Mouse (Mus musculus) left cerebral cortex, adult 8-10 months (tissue): ENCODE data around the gene Sox1. TPM values are rescaled to one million over a fixed set of nuclear protein-coding genes. Genes with fewer than 3 reads are reported as not detected.

Experiments used
- DNase-seq, 2 experiments: peaks; one replicate each; pipeline ENCODE4 v3.0.0; 2022; ENCODE audit warnings: low spot score in 2 of 2
- total RNA-seq, 4 experiments: library from RNA; stranded (reverse); gene quantifications; 2 replicates each; pipeline ENCODE4 v1.2.4; 2022

Sox1 gene
- total RNA-seq, 4 experiments from 2014 or later = 10.9 to 14.2 (median 13.0) TPM

- DNase-seq = no peak
These were observed 6.5 kb upstream of the Sox1 start for GRCm38 (mm10) chr8:12388390-12389115.

DNA sequence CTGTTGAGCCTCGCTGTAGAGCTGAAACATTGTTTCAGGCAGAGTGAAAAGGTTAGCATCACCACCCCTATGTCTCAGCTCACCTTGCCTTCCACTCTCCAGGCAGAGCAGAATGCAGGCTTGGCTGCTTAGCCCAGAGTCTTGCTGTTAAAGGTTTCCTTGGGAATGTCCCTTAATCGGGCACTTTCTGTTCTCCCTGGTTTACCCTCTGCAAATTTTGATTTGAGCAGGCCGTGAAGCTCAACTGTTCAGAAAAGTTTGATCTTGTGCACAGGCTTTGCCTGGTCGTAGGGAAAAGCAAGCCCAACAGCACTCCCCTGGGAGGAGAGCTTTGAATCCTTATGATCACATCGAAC lies 6.0 kb upstream of the Sox1 start:
- DNase-seq = no peak

DNA sequence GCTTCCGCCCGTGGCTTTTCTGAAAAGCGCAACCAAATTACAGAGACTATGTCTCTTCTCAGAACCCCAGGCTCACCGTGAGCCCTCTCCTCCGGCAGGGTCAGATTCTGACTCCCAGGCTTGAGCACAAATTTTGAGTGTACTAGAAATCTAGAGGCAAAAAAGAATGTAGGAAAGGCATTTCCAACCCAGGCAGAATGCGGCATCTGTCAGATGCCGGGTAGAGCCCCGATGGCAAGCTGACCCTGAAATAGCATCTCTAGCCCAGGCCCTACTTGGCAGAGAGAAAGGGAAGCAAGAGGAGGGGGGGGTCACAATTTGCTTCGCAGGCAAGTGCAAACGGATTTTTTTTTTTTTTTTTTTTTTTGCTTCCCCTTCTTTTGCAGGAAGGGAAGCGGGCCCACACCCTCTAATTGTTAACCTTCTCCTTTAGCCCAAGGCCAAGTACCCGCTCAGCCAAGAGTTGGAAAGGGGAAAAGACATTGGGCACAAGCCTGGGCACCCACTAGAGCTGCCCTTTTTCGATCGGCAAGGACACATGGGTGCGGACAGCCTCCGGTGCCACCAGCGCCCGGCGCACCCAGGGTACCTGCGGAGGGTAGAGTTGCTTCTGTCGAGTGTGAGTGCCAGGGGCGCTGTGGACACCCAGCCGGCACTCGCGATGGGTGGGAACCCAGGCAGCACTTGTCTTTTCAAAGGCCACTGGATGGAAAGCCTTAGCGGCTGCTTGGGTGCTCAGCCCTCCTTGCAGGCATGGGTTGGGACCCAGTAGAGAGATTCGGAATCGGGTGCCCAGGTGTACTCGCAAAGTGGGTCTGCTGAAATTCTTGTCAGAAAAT lies 5.1 kb upstream of the Sox1 start:
- DNase-seq = no peak

DNA sequence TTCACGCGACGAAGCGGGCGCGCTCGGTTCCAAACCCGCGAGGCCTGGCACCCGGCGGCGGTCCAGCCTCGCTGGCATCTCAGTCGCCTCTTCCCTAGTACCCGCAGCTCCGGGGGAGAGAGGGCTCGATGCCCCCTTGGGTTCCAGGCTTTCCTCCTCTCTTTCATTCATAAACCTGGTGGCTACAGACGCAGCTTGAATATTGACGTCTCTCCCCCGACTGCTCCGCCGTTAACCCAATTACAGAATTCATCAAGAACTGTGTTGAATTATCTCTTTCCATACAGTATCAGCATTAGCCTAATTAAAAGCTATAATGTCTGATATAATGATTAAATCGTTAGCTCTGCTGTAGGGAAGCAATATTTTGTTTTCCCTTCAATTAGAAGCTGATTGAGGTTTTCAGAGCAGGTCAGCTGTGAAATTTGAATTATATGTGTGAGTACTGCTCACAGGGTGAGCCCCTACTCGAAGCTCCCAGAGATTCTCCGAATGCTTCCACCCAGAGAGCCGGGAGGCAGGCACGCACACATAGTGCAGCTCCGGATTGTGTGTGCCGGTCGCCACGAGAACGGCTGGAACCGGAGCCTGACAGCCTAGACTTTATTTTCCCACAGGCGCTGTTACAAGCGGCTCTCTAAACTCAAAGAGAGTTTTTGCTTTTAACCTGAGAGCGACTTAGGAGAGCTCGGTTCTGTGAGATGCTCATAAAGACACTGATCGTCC lies 4.3 kb upstream of the Sox1 start:
- DNase-seq = no peak

DNA sequence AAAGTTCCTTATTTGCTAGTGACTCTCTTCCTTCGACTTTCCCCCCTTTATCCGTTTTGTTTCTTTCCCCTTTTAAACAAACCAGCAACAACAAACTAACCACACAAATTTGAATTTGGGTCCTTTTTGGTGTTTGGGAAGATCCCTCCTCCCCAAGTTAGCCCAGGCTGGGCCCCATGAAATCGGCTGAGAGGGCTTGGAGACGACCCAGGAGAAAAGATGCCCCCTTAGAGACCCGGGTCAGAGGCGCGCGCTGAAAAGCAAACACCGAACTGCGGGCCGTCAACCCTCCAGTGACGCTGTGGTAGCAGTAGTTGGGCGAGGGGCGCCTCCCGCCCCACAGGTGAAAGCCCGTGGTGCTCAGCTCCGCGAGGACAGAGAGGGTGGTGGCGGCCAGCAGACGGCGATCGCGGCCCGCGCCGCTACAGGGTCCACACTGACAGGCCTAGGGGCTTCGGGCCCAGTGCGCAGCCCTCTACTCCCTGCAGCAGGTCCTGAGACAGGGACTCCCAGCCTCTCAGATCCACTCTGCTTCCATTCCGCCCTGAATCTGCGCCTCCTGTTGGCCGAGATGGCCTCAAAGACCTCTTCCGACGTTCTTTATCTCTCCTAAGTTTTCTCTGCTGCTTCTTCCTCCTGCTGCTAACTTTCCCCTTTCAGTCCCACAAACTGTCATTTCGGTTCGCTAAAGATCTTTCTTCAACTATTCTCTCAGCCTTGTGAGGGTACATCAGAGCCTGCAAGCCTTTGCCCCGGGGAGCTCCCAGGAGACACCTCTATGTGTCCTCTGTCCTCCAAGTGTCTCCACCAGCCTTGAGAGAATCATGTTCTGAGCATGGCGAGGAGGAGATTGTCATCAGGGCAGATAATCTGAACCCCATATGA lies 3.5 kb upstream of the Sox1 start:
- DNase-seq = no peak

DNA sequence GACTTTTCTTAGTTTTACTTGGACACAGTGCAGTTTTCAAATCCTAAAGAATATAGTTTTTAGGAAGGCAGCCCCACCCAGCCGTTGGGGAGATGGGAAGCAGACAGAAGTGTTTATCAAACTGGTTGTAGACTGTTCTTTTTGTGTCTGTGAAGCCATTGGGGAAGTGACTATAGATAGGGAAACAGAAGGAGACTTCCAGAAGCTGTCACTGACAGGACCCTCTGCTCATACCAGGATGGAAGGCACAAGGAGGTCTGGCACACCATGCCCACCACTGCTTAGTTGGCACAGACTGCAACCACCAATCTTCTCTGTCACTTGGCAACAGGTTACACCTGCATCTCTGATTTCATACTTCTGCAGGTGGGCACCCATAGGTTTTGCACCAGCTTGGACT lies 2.3 kb upstream of the Sox1 start:
- no peak for DNase-seq

GRCm38 (mm10) chr8:12394385-12395000 lies 602 bp upstream of the Sox1 start:
- DNase-seq = no peak

DNA sequence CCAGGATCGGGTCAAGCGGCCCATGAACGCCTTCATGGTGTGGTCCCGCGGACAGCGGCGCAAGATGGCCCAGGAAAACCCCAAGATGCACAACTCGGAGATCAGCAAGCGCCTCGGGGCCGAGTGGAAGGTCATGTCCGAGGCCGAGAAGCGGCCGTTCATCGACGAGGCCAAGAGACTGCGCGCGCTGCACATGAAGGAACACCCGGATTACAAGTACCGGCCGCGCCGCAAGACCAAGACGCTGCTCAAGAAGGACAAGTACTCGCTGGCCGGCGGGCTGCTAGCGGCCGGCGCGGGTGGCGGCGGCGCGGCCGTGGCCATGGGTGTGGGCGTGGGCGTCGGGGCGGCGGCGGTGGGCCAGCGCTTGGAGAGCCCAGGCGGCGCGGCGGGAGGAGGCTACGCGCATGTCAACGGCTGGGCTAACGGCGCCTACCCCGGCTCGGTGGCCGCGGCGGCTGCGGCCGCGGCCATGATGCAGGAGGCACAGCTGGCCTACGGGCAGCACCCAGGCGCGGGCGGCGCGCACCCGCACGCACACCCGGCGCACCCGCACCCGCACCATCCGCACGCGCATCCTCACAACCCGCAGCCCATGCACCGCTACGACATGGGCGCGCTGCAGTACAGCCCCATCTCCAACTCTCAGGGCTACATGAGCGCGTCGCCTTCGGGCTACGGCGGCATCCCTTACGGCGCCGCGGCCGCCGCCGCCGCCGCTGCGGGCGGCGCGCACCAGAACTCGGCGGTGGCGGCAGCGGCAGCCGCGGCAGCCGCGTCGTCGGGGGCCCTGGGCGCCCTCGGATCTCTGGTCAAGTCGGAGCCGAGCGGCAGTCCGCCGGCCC lies 1.6 kb downstream of the Sox1 start:
- DNase-seq = no peak

GRCm38 (mm10) chr8:12397346-12397925 lies 2.3 kb downstream of the Sox1 start:
- no peak for DNase-seq

GRCm38 (mm10) chr8:12398011-12398945 lies 3.2 kb downstream of the Sox1 start:
- no peak for DNase-seq

GRCm38 (mm10) chr8:12399421-12400205 lies 4.5 kb downstream of the Sox1 start:
- no peak for DNase-seq

- DNase-seq = no peak
These were observed 5.7 kb downstream of the Sox1 start for GRCm38 (mm10) chr8:12400611-12401390.

GRCm38 (mm10) chr8:12401391-12402270 lies 6.5 kb downstream of the Sox1 start:
- no peak for DNase-seq

DNA sequence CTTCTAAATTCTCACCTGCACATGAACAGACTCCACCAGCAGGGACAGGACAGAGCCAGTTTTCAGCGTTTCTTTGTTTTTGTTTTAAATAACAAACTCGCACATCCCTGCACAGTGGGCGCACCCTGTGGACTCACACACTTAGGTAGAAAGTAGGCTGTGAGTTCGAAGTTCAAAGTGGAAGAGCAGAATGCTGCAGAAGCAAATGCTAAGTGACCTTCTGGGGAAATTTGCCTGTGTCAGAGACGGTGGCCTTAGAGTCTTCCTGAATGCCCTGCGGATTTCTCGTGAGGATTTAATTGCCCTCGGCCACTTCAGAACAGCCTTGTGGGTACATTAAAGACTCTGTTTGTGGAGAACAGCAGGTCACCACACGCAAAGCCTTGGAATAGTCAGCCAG lies 7.6 kb downstream of the Sox1 start:
- DNase-seq = no peak

DNA sequence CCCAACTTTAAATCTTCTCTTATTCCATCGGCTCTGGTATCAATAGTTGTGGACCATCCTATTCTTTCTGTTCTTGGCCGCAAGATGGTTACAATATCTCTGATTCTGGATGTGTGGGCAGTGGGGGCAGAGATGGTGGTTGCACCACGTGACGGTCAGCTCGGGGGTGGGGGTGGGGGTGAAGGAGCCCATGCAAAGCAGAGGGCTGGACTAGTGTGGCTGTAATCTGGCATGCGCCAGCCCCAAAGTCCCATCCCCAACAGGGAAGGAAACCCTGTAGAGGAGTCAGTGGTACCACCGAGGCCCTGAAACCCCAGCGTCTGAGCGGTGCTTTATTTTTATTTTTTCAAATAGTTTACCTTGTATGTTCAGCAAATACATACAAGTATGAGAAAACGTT lies 12.9 kb downstream of the Sox1 start:
- no peak for DNase-seq

DNA sequence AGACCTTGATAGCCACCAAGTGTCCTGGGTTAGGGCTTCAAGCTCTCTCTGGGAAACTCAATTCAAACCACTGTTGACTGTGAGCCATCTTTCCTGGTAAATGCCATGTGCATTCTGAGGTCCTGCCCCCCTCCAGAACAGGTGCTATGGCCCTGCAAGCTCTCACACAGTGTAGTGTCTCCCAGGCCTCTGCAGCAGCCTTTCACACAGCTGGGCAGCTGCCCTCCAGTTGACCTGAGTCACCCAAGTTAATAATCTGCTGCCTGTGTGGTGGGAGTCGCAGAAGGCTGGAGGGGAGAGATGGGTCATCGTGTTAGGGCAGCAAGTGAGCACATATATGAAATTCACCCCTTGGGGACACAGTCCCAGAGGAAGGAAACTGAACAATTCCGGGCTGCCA lies 14.9 kb downstream of the Sox1 start:
- no peak for DNase-seq
